Mouse (Mus musculus) small intestine, adult 2 months (tissue): ENCODE measurements at regions not wholly inside any gene's neighbourhood (a gene's known extent, or its start where the extent isn't known, plus 50 kb on each side); places are given as distances from the start of the nearest gene placed in this dataset.

Experiments used
- H3K27ac ChIP-seq: fragments of 200-500 bp; 2 replicates; pipeline ENCODE4 v1.5.1; 2012; ENCODE audit warnings: low read depth, low read length, control low read depth, inconsistent platforms; ENCODE audit not compliant: insufficient read depth
- H3K27me3 ChIP-seq: fragments of 200-500 bp; 2 replicates; pipeline ENCODE4 v1.6.1; 2012; ENCODE audit warnings: mild to moderate bottlenecking, moderate library complexity, low read length, inconsistent platforms; ENCODE audit not compliant: control insufficient read depth, insufficient read depth
- H3K36me3 ChIP-seq: fragments of 200-500 bp; 2 replicates; pipeline ENCODE4 v1.6.1; 2012; ENCODE audit warnings: mild to moderate bottlenecking, low read length, control low read depth, inconsistent platforms; ENCODE audit not compliant: control insufficient read depth, insufficient read depth
- H3K4me1 ChIP-seq: fragments of 200-500 bp; 2 replicates; pipeline ENCODE4 v1.6.1; 2012; ENCODE audit warnings: low read length, inconsistent platforms, mixed read lengths; ENCODE audit not compliant: control insufficient read depth, insufficient read depth, insufficient read length
- H3K4me3 ChIP-seq: fragments of 200-500 bp; 2 replicates; pipeline ENCODE4 v1.5.1; 2012; ENCODE audit warnings: low read depth, mild to moderate bottlenecking, control low read depth, inconsistent platforms, low read length, moderate library complexity
- CTCF ChIP-seq: fragments of 200-500 bp; IDR thresholded peaks from 2 replicates; pipeline ENCODE4 v1.5.1; 2012; ENCODE audit warnings: low read depth, mild to moderate bottlenecking, control low read depth, inconsistent platforms, low read length, moderate library complexity, mixed read lengths; ENCODE audit not compliant: insufficient replicate concordance, insufficient read length; ENCODE audit errors: extremely low read depth
- POLR2A ChIP-seq: fragments of 200-500 bp; IDR thresholded peaks from 2 replicates; pipeline ENCODE4 v1.6.1; 2012; ENCODE audit warnings: low read depth, mild to moderate bottlenecking, control low read depth, inconsistent platforms, low read length, moderate library complexity
- WGBS: fragments of 180-500 bp; shearing (Covaris S2); methylation state at CpG from one replicate; pipeline ENCODE4 v1.1.7; 2018; 5-methylcytosine and 5-hydroxymethylcytosine counted together

DNA sequence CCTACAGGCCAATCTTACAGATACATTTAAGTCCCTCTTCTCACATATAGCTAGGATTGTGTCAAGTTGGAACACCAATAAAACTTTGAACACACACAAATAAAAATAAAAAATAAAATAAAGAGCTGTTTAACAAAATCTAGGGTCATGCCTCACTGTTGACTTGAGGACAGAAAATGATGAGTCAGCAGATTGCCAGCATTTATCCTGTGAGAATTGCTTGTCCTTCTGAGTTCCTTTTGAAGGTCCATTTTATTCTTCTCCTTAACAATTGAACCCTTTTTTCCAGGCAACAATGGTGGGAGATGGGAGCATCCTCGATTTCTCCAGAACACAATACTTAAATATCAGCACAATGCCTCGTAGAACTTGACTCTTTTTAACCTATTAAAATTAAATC lies 1022.4 kb upstream of the Adgrl4 start:
- WGBS: 76% methylated on average over 2 of the region's 2 CpGs
- Histone ChIP-seq H3K36me3 (no peaks in the 10 kb centered on the region), H3K27me3 (no peaks in the 10 kb centered on the region), H3K4me1 (no peaks in the 10 kb centered on the region), H3K27ac (no peak overlapping the region), H3K4me3 (no peak overlapping the region)
- TF ChIP-seq POLR2A (no peak), CTCF (no peak)

DNA sequence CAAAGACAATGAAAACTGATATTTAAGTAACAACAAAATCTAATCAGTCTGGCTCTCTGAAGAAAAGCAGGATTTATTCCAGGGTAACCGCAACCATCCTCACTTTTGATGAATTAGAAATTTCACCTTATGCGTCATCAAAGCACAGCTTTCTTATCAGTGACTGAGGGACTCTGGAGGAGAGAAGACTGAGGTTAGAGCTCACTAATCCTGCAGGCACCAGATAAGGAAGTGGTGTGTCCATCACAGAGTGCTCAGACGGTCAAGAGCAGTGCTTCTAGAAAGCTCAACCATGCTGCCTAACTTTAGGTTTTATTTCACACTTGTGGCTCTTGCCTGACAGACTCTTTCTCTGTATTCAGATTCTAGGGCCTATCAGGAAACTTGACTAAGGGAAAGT lies 1021.2 kb upstream of the Adgrl4 start:
- Histone ChIP-seq H3K27me3 (no peaks in the 10 kb centered on the region), H3K4me3 (no peak overlapping the region), H3K36me3 (no peaks in the 10 kb centered on the region), H3K4me1 (no peaks in the 10 kb centered on the region), H3K27ac (no peak overlapping the region)
- 61% methylated on average over 3 of the region's 3 CpGs for WGBS
- no peak for TF ChIP-seq POLR2A
- no peak for TF ChIP-seq CTCF

DNA sequence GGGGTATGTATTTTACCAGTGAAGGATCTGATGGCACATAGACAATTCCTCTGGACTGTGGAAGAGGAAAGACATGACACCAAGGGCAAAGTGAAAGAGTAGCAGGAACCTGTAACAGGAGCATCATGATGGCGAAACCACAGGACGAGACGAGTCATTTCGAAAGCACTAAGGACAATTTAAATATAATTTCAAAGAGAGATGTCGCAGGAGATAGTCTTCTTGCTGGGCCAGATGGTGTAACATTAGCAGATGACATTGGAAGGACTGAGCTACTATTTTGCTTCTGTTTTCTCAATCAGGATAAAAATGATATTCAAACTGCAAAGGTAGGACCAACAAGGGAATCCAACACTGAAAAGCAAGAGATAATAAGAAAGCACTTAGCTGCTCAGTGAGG lies 1009.7 kb upstream of the Adgrl4 start:
- no peak overlapping the region for H3K4me3 ChIP-seq
- H3K36me3 ChIP-seq: no peaks in the 10 kb centered on the region
- H3K27ac ChIP-seq: no peak overlapping the region
- WGBS: 88% methylated on average over 5 of the region's 5 CpGs
- TF ChIP-seq POLR2A: no peak
- no peak for TF ChIP-seq CTCF
- H3K4me1 ChIP-seq: no peaks in the 10 kb centered on the region
- H3K27me3 ChIP-seq: no peaks in the 10 kb centered on the region

DNA sequence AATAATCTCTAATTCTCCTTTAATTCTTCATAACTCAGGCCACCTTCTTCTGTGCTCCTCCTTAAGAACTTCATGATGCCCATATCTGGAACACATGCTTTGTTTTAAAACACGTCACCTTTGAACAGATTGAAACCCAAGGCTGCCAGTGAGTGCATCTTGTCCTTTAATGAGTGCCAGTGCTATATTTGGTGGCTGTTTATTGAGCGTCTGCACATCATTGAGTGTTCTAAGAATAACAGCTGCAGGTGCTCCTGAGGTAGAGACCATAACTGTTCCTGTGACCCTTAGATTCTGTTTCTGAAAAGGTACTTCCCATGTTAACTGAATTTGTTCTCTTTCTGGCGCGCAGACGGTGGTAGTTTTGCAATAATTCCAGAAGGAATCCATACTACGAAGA lies 1006.4 kb upstream of the Adgrl4 start:
- Histone ChIP-seq H3K27me3 (no peaks in the 10 kb centered on the region), H3K27ac (no peak overlapping the region), H3K4me1 (no peaks in the 10 kb centered on the region), H3K4me3 (no peak overlapping the region), H3K36me3 (no peaks in the 10 kb centered on the region)
- 90% methylated on average over 6 of the region's 6 CpGs for WGBS
- TF ChIP-seq POLR2A (no peak), CTCF (no peak)

DNA sequence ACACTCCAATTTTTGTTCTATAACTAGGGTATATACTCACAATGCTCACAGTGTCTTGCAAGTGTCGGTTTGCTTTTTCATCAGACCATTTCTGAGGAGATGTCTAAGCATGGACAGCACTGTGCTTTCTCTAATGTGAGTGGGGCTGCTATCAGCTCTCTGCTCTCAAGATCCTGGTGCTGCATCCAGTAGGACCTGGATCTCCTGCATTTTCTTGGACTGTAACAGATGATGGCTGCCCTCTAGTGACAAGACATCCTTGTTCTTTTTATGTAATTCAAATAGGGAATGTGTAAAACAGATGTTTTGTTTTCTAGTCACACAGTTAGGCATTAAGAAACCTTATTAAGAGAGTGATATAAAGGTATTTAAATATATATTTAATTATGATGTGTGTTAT lies 1002.5 kb upstream of the Adgrl4 start:
- H3K27me3 ChIP-seq: no peaks in the 10 kb centered on the region
- WGBS: 79% methylated on average over 1 of the region's 1 CpGs
- no peak overlapping the region for H3K27ac ChIP-seq
- no peaks in the 10 kb centered on the region for H3K36me3 ChIP-seq
- H3K4me3 ChIP-seq: no peak overlapping the region
- H3K4me1 ChIP-seq: no peaks in the 10 kb centered on the region
- TF ChIP-seq CTCF: no peak
- no peak for TF ChIP-seq POLR2A

DNA sequence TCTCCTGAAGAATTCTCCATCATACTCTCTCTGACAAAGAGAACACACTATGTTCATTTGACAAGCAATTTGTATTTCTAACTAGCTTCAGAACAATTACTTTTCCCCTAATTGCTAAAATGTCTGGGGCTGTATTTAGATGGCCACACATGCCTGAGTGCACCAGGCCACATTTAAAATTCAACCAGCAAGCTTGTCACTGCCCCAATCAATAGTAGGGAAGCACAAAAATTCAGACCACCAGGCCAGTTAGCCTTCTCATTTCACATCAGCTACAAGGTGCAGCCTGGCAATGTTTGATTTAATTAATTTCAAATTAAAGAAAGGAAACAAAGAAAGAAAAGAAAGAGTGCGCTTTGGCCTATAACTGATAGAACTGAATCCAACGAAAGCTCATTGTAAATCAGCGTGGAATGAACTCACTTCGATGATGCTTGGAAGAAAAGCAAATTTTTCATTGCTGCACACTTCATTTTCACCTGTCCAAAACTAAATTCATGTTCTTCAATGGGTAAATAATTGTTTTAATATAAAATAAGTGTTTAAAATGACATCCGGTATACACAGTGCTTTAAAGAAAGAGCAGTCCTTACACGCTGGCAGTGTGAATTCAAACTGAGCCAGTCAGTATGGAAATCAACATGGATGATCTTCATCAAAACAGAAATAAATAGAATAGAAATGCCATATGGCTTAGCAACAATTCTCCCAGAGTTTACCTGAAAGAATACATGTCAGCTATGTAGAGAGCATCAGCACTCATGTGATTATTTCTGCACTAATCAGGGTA lies 1001.7 kb upstream of the Adgrl4 start:
- Histone ChIP-seq H3K4me1 (no peaks in the 10 kb centered on the region), H3K4me3 (no peak overlapping the region), H3K27me3 (no peaks in the 10 kb centered on the region), H3K27ac (no peak overlapping the region), H3K36me3 (no peaks in the 10 kb centered on the region)
- WGBS: 90% methylated on average over 6 of the region's 6 CpGs
- TF ChIP-seq POLR2A (no peak), CTCF (no peak)
